Mouse (Mus musculus): ENCODE measurements around the gene Wdr95. TPM values are rescaled to one million over a fixed set of nuclear protein-coding genes. Genes with fewer than 3 reads are reported as not detected.

Wdr95 gene
- total RNA-seq, 2 experiments from 2014 or later, result 0.91 to 2.1 TPM

DNA sequence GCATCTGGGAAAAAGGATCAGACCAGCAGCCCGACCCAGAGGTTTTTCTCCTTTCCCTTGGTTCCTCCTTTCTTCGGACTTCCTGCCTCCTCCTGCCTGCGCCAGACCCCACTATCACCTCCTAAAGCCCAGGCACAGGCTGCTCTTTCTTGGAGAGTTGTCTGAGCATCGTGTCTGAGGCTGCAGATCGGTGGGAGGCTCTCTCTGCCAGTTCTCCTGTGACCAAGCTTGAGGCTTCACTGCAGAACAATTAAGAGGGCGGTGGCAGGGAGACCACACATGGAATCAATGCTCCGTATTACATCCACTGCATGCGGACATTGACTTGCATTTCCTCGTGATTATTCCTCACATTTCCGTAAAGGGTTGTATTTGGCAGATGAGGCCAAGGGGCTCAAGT lies 49.0 kb downstream of the Wdr95 start:
- no peak for DNase-seq (ENCODE audit: low spot score in 2 of 2)

GRCm38 (mm10) chr5:149582642-149583262 lies 54.3 kb downstream of the Wdr95 start:
- DNase-seq (ENCODE audit: low spot score in 2 of 2), result no peak

GRCm38 (mm10) chr5:149583507-149583906 lies 55.0 kb downstream of the Wdr95 start:
- DNase-seq (ENCODE audit: low spot score in 2 of 2), result no peak

- DNase-seq (ENCODE audit: low spot score in 2 of 2), result no peak
Measured at GRCm38 (mm10) chr5:149584154-149584655, 55.7 kb downstream of the Wdr95 start.

DNA sequence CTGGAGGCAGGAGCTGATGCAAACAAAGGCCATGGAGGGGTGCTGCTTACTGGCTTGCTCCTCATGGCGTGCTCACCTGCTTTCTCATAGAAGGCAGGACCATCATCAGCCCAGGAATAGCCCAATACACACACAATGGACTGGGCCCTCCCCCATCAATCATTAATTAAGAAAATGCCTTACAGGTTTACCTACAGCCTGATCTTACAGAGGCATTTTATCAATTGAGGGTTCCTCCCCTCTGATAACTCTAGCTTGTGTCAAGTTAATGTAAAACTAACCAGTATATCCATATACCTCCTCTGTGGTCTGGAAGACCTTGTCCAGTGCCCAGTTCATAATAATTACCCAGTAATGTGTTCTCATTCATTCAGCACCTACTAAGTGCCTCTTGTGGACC lies 56.8 kb downstream of the Wdr95 start:
- no peak for DNase-seq (ENCODE audit: low spot score in 2 of 2)

- DNase-seq (ENCODE audit: low spot score in 2 of 2), result no peak
Measured at GRCm38 (mm10) chr5:149585910-149586309, 57.4 kb downstream of the Wdr95 start.

- no peak for DNase-seq (ENCODE audit: low spot score in 2 of 2)
Measured at GRCm38 (mm10) chr5:149587327-149587895, 58.9 kb downstream of the Wdr95 start.

DNA sequence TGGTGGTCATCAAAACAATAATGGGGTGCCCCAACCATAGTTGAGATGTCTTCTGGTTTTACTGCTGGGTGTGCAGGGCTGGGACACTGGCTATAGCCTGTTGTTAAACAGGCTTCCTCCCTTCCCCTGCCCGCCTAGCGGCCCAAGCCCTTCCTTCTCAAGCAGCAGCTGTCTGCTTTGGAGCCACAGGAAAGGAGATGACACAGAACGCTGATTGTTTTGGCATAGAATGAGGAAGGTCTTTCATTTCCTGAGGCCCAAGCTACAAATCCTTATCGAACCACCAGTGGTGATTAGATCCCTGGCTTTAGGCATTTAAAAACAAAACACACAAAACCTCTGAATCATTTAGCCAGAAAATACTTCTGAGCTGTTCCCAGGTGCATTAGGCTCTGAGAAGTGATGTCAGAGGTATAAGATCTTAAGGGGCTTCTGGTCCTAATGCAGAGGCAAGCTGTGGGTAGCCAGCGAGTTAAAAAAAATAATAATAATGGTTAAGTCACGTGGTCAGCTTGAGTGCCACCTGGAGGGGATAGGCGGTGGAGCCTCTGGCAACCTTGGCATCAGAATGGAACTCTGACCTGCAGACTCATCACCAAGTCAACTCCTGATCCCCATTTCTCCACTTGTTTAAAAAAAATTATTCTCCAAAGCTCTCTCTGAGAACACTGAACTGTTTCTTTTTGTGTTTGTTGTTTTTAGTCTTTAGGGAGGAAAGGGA lies 60.5 kb downstream of the Wdr95 start:
- DNase-seq (ENCODE audit: low spot score in 2 of 2), result no peak

- no peak for DNase-seq (ENCODE audit: low spot score in 2 of 2)
Measured at GRCm38 (mm10) chr5:149589932-149590331, 61.5 kb downstream of the Wdr95 start.

GRCm38 (mm10) chr5:149594215-149594614 lies 65.7 kb downstream of the Wdr95 start:
- DNase-seq (ENCODE audit: low spot score in 2 of 2), result no peak

DNA sequence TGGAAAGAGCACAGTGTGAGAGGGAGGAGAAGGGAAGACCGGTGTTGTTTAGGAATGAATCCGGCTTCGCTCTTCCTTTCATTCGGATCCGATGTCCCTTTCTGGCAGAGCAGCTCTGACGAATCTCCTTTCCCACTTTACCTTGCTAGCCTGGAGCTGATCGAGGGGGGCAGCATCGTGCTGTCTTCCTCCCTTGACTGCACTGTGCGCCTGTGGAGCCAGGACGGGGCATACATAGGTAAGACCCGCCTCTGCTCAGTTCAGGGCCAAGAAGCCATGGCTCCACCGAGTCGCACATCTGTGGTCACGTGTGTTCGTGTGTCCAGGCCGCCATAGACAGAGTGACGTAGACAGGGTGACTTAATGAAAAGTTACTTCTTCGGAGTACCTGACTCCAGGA lies 68.9 kb downstream of the Wdr95 start:
- DNase-seq (ENCODE audit: low spot score in 2 of 2), result no peak

DNA sequence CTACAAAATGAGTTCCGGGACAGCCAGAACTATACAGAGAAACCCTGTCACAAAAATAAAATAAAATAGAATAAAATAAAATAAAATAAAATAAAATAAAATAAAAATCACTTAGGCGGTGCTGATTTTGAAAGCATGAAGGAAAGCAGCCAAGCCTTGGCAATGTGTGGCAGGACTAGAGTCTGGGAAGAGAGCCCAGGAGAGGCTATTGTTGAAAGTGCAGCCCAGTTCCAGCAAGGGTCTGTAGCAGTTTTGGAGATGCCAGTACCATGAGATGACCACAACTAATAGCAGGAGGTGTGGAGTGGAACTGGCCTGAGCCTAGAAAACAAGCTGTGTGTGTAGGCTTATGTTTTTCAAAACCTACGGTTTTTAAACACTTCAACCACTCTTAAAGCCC lies 73.5 kb downstream of the Wdr95 start:
- peak; percentile 36 to 51 for DNase-seq (ENCODE audit: low spot score in 2 of 2)

DNA sequence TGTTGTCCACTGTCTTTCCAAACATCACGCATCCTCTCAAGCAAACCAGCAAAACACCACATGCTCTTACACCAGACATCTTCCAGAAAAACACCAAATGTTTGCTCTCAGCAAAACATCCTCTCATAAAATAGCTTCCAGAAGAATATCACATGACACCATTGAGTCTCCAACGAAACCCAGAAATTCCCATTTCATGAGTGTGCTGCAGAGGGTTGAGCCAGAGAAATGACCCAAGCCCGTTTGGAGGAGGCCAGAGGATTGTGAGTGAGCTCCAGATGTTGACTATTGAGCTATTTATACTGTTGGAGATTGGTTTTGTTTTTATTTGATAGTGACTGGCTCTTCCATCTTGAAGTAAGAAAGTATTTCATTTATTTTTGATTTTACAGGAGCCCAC lies 74.8 kb downstream of the Wdr95 start:
- no peak for DNase-seq (ENCODE audit: low spot score in 2 of 2)

DNA sequence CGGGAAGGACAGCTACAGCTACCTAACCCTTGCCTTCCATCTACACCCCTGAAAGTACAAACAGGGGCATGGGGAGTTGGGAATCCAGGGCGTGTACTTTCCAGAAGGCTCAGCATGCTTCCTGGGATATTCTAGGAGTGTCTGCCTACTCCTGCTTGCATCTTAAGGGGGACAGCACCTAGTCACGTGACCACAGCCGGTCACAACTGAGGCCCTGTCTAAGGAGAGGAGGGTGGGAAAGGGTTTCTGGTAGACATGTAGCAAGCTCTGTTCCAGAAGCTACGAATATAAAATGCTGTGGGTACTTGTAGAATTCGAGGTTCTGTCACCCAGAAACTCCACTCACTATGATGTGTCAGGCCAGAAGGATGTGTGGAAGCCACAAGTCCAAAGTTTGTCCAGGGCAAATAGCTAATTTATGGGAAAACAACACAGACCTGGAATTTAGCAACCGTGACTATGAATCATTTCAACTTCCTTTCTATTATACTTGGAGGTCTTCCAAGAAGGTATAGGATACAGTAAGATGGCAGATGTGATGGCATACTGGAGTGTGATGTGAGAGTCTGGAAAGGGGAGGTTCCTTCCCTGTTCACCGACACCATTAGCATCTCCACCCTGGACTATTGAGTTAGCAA lies 78.7 kb downstream of the Wdr95 start:
- no peak for DNase-seq (ENCODE audit: low spot score in 2 of 2)

- DNase-seq (ENCODE audit: low spot score in 2 of 2), result peak; percentile 49 to 64
Measured at GRCm38 (mm10) chr5:149611476-149612164, 83.1 kb downstream of the Wdr95 start.

DNA sequence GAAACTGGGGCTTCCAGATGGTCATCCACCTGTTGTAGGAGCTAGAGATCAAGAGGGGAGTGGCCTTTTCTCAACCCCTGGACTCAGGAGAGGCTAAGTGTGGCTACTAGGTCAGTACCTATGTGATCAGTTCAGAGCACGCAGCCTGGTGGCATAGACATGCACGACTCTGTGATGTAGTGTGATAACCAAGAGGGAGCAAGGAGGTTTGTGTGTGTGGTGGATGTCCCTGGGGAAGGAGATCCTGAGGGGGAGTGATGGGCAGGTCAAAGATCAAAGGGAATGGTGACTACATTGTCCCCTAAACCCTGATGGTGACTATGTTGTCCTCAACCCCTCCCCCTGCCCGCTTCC lies 83.7 kb downstream of the Wdr95 start:
- DNase-seq (ENCODE audit: low spot score in 2 of 2), result no peak

- DNase-seq (ENCODE audit: low spot score in 2 of 2), result peak; percentile 34 to 47
Measured at GRCm38 (mm10) chr5:149612740-149613139, 84.3 kb downstream of the Wdr95 start.

DNA sequence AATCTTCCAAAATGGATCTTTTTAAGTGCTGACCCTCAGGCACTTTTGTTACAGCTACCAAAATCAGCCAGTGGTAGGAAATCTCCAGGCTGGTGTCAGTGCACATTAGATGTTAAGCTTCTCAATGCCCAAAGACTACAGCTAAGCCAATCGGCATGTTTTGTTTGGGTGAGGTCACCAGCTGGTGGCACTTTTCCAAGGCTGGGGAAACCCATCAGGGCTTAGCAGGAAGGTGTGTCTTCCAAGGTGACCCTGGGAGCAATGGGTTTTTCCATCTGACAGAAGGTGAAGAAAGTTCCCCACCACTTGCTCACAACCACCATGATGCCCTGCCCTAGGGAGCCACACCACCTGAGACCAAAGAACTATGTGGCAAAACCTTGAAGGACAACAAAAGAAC lies 87.7 kb downstream of the Wdr95 start:
- no peak for DNase-seq (ENCODE audit: low spot score in 2 of 2)

GRCm38 (mm10) chr5:149616817-149617216 lies 88.3 kb downstream of the Wdr95 start:
- no peak for DNase-seq (ENCODE audit: low spot score in 2 of 2)

- DNase-seq (ENCODE audit: low spot score in 2 of 2), result no peak
Measured at GRCm38 (mm10) chr5:149617776-149618425, 89.4 kb downstream of the Wdr95 start.

DNA sequence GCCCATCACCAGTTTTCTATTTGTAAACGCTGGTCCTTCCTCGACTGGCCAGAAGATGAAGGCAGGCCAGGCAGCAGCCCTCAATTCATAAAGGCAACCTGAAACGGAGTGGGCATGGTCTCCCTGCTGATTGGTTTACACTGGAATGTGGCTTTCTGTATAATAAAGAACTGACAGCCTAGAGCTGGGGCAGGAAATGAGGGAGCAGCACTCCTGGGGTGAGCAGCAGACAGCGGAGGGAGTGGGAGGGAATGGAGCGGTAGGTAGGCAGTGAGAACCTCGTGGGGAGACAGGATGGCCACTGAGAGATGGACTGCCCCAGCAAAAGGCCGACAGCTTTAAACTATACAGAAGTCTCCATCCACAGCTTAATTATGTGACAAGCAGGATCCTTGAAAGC lies 93.7 kb downstream of the Wdr95 start:
- DNase-seq (ENCODE audit: low spot score in 2 of 2), result no peak
